Mouse (Mus musculus) embryo, embryonic 11.5 days (tissue): ENCODE data around the gene Alx3.

ENCODE experiments used
- DNase-seq: peaks from one replicate; pipeline ENCODE4 v3.0.0-alpha.2; 2012; ENCODE audit warnings: low read depth, low spot score

The Alx3 gene

DNA sequence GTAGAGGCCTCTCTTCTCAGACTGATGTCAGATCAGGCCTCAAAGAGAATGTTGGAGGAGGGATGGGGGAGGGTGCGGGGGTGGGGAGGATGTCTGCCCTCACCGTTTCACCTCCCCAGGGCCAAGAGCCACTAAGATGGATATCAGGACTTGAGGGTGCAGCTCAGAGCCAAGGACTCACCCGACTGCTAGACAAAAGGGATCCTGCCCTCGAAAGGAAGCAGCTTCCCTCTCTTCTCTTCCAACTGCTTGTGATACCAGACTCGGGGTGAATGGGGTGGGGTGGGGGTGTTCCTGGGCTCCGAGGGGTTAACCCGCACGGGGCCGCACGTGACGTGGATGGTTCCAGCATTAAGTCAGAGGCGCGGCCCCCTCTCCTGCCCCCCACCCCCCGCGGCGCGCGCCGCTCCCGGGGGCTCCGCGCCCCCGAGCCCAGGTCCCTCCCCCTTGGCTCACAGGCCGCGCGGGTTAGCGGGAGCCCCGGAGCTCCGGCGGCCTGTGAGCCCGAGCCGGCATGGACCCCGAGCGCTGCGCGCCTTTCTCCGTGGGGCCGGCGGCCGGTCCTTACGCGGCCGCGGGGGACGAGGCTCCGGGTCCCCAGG lies at the start of gene Alx3:
TSS of gene Alx3 (plus strand) at position 370 of the 602 bp plus-strand sequence.
- DNase-seq = no peak

DNA sequence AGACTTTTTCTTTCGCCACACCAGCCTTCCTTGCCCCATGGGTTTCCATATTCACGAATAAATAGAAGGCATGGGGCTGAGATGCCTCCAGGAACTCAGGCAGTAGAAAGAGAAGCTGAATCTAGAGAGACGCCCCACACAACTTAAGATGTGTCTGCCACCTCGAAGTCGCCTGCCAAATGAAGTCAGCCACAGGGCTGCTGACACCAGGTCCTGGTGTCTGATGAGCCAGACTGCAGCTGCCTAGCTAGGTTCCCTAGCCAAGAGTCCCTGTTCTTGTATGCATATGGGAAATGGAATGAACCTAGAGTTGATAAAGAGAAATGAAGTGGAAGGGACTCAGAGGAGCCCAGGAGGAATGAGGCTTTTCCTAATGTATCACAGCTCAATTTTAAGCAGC lies 49.6 kb upstream of the Alx3 start:
- DNase-seq = no peak

- DNase-seq = peak; percentile 76
Measured at GRCm38 (mm10) chr3:107545716-107546412, 49.0 kb upstream of the Alx3 start.

DNA sequence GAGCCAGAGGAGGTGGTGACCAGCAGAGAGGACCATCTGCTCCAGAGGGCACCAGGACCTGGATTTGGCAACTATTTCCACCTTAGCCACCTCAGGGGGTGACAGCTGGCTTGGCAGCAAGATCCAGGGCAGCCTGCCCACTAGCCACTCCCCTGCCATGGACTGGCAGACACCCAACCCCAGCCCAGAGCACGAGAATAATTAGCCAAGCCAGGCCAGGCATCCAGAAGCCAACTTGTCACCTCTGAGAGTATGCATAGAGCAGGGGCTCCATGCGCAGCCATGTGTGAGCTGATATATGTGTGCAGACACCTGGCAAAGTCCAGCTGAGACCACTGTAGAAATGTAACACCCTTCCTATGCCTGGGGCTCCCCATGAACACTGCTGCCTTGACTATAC lies 47.9 kb upstream of the Alx3 start:
- DNase-seq = no peak

DNA sequence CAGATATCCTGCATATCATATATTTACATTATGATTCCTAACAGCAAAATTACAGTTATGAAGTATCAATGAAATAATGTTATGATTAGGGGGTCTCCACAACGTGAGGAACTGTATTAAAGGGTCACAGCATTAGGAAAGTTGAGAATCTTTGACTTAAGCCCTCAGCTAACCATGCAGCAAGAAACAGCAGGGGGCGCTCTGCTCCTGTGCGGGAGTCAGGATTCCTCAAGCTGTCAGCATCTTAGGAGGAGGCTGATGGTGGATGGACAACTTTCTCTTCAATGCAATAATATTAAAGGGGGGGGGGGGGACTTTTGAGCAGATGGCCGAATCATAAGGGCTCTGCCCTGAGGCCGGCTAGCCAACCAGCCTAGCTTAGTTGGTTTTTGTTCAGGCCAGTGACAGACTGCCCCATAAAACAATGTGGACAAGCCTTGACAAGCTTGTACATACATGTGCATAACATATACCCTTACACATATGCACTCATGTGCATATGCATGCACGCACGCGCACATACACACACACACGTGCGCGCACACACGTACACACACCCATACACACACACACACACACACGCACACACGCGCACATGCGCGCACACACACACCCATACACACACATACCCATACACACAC lies 44.3 kb upstream of the Alx3 start:
- DNase-seq = peak; percentile 62

GRCm38 (mm10) chr3:107554842-107555241 lies 40.0 kb upstream of the Alx3 start, which contains the start of gene Ubl4b:
Gene Ubl4b (minus strand): TSS chr3:107555073.
- no peak for DNase-seq

DNA sequence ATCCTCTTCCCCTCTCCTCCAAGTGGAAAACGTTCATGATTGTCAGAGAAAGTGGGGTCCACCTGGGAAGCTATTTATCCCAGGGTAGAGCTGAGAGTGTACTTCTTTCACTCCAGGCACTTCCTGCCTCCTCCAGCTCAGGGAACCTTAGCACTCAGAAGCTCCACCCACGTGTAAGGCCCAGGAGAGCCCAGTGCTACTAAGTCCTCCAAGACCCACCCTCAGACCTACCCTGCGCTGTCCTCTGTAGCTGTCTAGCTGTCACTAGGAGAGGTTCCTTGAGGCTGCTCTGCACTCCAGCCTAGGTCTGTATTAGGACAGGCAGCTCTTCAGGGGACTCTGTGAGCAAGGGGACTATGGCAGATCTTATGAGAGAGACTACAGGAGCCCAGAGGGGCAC lies 36.1 kb upstream of the Alx3 start:
- no peak for DNase-seq

DNA sequence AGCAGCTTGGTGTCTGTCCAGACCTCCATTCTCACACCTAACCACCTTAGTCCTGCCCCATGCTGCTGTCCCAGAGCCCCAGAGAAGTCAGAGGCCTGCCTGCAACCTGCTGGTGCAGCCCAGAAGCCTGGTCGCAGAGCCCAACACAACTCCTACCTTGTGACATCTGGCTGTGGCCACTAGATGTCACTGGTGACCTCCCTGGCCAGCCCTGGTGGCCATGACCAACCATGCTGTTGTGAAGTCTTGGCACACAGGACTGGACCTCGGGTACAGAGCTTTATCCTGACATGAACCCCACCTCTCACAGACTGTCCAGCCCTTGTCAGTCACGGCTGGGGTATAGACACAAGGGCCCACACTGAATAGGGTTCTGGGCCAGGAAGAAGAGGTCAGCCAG lies 35.6 kb upstream of the Alx3 start:
- peak; percentile 57 for DNase-seq

- DNase-seq = no peak
Measured at GRCm38 (mm10) chr3:107562104-107562503, 32.7 kb upstream of the Alx3 start.

GRCm38 (mm10) chr3:107562591-107562990 lies 32.2 kb upstream of the Alx3 start:
- DNase-seq = no peak

- no peak for DNase-seq
Measured at GRCm38 (mm10) chr3:107563880-107564279, 31.0 kb upstream of the Alx3 start.

DNA sequence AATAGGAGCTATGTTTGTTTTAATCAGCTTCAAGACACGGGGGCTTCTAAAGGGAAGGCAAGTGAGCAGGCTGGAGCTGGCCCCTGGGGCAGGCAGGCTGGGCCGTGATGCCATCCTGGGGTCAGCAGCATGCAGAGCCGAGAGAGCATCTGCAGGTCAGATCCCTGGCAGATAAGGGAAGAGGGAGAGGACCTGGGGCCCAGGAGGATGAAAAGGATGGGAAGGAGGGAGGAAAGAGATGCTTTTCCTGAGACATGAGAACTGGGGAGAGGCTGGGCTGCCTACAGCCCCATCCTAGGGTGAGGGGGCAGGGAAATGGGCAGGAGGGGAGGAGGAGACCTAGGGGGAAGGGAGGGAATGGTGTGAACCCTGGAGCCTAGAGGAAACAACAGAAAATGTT lies 29.5 kb upstream of the Alx3 start:
- no peak for DNase-seq

DNA sequence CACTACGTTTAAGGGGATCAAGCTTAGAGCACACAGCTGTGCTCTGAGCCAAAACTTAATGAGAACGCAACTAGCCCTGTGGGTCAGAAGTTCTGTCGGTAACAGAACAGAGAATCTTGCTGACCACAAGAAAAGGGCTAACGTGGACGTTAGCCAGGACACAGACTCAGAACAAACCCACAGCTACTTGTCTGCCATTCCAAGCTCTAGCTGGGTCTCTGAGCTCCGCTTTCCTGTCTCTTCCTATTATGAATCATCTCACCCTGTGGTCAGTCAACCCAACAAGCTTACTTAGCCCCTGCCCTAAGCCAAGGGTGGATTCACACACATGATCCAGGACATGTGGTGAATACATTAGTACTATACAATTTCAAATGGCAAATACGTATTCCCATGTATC lies 27.1 kb upstream of the Alx3 start:
- DNase-seq = no peak

- DNase-seq = no peak
Measured at GRCm38 (mm10) chr3:107568721-107569120, 26.1 kb upstream of the Alx3 start.

DNA sequence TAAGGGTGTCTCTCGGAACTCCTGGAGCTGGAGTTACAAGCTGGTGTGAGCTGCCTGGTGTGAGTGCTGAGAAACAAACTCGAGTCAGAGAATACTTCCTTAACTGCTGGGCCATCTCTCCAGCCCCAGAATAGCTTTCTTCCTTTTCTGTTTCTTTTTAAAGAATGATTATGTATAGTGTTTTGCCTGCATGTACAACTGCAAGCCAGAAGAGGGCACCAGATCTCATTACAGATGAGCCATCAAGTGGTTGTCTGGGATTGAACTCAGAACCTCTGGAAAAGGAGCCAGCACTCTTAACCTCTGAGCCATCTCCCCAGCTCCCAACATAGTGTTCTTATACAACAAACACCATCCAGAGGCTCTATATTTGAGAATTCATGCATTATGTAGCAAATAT lies 23.6 kb upstream of the Alx3 start:
- DNase-seq = no peak

DNA sequence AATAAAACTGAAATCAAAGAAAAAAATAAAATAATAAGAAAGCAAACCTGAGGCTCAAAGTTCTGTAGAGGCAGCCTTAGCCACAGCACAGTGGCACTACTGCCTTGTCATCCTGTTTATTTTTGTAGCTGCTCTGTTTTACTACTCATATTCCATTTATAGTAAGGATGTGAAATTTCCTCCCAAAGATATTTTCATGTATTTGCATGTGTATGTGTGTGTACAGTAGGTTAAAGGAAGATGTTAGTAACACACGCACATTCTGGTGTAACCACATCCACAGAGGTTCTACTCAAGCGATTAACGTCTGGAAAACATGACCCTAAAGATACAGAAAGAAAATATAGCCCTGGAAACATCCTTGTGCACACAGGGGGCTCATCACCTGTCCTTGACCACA lies 18.0 kb upstream of the Alx3 start:
- DNase-seq = no peak

- no peak for DNase-seq
Measured at GRCm38 (mm10) chr3:107577810-107578390, 16.9 kb upstream of the Alx3 start.

DNA sequence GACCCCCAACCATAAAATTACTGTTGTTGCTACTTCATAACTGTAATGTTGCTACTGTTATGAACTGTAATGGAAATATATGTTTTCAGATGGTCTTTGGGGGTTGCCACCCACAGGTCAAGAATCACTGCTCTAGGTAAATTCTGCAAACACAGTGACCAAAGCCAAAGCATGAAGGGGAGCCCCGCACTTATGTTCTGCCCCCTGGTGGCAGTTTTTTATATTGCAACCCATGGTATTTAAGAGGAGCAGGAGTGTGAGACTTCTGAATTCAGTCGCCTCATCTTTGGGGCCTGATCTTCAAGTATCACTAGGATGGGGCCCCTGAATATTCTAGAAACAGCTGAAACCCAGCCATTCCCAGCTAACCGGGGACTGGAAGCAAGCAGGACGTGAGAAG lies 15.4 kb upstream of the Alx3 start:
- DNase-seq = peak; percentile 56

DNA sequence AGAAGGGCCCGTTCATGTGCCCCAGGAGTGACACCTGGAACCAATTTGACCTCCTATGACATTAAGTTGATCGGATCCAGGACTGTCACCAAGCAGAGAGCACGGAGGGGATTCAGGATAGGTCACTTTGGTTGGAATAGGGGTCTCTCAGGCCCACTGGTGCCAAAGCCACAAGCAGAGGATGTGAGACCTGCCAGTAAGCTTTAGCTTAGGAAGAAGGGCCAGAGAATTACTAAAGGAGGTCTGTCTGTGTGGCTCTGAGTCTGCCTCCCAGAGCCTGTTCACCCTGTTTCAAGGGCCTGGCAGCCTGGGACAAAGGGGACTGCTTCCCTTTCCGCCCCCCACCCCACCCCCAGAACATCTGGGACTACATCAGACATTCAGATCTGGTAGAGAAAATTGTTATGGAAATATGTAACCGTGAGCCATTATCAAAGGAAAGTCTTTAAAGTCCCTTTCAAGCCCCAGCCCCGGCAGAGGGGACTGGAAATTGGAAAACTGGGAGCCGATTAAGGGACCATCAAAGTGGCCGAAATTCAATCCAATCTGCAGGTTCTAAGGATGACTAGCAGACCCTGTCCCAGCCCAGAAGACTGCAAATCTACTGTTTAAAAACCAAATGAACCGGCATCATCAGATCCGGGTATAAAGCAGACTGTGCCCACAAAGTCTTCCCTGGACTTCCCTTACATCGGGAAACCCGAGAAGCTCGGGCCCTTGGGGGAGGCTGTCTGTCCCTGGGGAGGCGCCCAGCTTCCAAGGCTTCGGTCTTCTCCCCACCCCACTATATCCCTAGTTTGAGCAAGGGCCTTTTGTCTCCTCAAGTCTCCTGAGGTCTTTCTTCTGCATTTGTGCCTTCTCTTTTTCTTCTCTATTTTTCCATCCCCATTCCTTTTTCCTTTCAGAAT lies 13.5 kb upstream of the Alx3 start:
- DNase-seq = no peak

- no peak for DNase-seq
Measured at GRCm38 (mm10) chr3:107582130-107582874, 12.5 kb upstream of the Alx3 start.
